Mouse (Mus musculus): Measurements from ENCODE around the gene Hist1h2br. TPM values are rescaled to one million over a fixed set of nuclear protein-coding genes. Genes with fewer than 3 reads are reported as not detected.
A peak's percentile ranks its signal among the peaks of the same experiment; 100 is the strongest.

Hist1h2br gene
- total RNA-seq (2015; ENCODE audit: low replicate concordance) (215 and 279 TPM in 2 replicates), total RNA-seq (2017; ENCODE audit: low replicate concordance) (157 and 261 TPM in 2 replicates)

DNA sequence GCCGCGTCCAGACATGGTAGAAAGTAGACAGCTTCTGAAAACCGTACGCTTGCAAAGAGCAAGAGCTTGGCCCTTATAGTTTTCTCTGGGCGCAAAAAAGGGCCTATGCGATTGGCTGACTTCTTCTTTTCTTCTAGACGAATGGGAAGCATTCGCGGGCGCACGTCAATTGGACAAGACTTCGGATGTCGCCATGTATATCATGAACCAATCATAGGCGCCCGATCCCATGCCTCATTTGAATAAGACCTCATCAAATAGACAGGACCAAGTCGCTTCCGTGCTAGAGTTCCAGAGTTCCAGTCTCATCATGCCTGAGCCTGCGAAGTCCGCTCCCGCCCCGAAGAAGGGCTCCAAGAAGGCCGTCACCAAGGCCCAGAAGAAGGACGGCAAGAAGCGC lies at the start of gene Hist1h2br, which contains the start of gene Hist1h2ap:
Gene Hist1h2br, plus strand, starts transcription at position 283 of the 400 bp plus-strand sequence.
Gene Hist1h2ap, minus strand, starts transcription at position 47 of the 400 bp plus-strand sequence.
- peak; percentile 83 for ATAC-seq (replicated peaks; ENCODE audit: low FRiP score, poor library complexity, severe bottlenecking)

- no peak for ATAC-seq (replicated peaks; ENCODE audit: low FRiP score, poor library complexity, severe bottlenecking)
Observed at GRCm38 (mm10) chr13:21784311-21784710, 49.2 kb upstream of the Hist1h2br start.

- peak; percentile 13 for ATAC-seq (replicated peaks; ENCODE audit: low FRiP score, poor library complexity, severe bottlenecking)
Observed at GRCm38 (mm10) chr13:21786189-21786898, 47.2 kb upstream of the Hist1h2br start.

DNA sequence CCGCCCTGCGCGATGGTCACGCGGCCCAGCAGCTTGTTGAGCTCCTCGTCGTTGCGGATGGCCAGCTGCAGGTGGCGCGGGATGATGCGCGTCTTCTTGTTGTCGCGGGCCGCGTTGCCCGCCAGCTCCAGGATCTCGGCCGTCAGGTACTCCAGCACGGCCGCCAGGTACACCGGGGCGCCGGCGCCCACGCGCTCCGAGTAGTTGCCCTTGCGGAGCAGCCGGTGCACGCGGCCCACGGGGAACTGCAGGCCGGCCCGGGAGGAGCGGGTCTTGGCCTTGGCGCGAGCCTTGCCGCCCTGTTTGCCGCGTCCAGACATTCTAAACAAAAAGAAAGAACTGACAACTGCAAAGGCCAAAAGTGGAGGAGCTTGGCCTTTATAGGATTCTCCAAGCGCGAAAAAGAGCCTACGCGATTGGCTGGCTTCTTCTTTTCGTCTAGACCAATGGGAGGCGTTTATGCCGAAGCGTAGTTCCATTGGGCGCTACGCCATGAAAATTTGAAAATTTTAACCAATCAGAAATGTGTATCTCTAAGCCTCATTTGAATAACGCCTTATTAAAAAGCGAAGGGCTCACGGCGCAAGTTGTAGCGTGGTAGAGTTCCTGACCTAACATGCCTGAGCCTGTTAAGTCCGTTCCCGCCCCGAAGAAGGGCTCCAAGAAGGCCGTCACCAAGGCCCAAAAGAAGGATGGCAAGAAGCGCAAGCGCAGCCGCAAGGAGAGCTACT lies 46.5 kb upstream of the Hist1h2br start, which contains the start of the genes Hist1h2an and Hist1h2bp:
Gene Hist1h2an, minus strand, starts transcription at position 320 of the 731 bp plus-strand sequence.
Gene Hist1h2bp, plus strand, starts transcription at position 563 of the 731 bp plus-strand sequence.
- peak; percentile 78 for ATAC-seq (replicated peaks; ENCODE audit: low FRiP score, poor library complexity, severe bottlenecking)

GRCm38 (mm10) chr13:21787760-21788593 lies 45.6 kb upstream of the Hist1h2br start:
- no peak for ATAC-seq (replicated peaks; ENCODE audit: low FRiP score, poor library complexity, severe bottlenecking)

GRCm38 (mm10) chr13:21789925-21790324 lies 43.6 kb upstream of the Hist1h2br start:
- no peak for ATAC-seq (replicated peaks; ENCODE audit: low FRiP score, poor library complexity, severe bottlenecking)

DNA sequence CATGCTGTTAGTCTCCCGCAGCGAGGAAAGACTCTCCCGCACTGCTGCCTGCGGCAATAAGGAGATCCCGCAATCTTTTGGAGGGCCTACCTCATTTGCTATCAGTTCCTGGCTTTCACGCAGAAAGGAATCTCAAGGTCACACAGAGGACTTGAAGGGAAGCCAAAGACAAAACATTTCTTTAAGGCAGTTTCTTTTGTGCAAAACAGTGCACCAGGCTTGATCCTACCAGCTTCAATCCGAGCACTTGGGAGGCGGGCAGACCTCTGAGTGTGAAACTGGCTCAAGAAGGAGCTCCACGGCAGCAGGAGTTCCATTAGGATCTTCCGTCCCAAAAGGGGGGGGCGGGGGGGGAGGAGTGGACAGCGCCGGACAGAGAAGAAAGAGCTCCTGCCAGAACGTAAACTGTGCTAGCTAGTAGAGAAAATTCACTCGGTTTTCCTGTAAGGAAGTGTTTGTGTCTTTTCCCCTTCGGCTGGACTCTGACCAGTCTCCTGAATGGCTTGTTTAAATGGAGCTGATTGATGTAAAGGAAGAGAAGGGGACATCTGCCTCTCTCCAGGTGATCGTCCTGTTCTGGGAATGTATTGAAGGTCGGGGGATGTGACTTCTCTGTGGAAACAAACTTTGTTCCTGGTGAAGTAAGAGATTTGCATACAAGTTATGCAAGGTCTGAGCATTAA lies 42.8 kb upstream of the Hist1h2br start:
- no peak for ATAC-seq (replicated peaks; ENCODE audit: low FRiP score, poor library complexity, severe bottlenecking)

DNA sequence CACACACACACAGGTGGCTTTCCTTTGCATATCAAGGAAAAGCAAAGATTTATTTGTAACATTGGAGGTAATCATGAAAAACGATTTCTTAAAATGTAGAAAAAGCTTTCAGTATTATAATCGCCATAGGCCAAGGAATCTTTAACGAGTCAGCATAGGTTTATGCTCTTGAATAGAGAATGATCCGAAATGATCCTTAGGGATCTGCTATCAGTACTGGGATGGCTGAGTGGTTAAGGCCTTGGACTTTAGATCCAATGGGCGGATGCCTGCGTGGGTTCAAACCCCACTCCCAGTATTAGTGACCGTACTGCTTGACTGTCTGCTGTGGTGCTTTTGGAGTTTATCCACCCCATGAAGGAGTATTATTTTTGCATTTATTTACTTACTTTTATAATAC lies 38.0 kb upstream of the Hist1h2br start:
- no peak for ATAC-seq (replicated peaks; ENCODE audit: low FRiP score, poor library complexity, severe bottlenecking)

GRCm38 (mm10) chr13:21797163-21797562 lies 36.4 kb upstream of the Hist1h2br start:
- peak; percentile 84 for ATAC-seq (replicated peaks; ENCODE audit: low FRiP score, poor library complexity, severe bottlenecking)

GRCm38 (mm10) chr13:21803058-21803457 lies 30.5 kb upstream of the Hist1h2br start:
- peak; percentile 87 for ATAC-seq (replicated peaks; ENCODE audit: low FRiP score, poor library complexity, severe bottlenecking)

GRCm38 (mm10) chr13:21810073-21810472 lies 23.5 kb upstream of the Hist1h2br start, which contains the start of the genes Hist1h2bq and Hist1h2ao:
Gene Hist1h2bq (minus strand): TSS chr13:21810197.
Gene Hist1h2ao (plus strand): TSS chr13:21810465.
- ATAC-seq (replicated peaks; ENCODE audit: low FRiP score, poor library complexity, severe bottlenecking), result peak; percentile 88

GRCm38 (mm10) chr13:21811074-21811473 lies 22.5 kb upstream of the Hist1h2br start:
- ATAC-seq (replicated peaks; ENCODE audit: low FRiP score, poor library complexity, severe bottlenecking), result peak; percentile 49

DNA sequence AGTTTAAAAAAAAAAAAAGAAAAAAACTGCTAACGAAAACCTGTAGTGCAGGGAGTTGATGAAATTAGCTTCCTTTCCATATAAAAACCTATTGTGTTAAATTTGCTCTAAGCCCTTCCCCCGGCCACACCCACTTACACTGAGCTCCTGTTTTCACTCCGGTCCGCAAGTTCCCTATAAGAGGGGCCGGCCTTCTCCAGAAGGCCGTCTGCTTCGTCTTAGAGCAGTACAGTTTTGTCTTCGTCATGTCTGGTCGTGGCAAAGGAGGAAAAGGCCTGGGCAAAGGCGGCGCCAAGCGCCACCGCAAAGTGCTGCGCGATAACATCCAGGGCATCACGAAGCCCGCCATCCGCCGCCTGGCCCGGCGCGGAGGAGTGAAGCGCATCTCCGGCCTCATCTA lies 22.0 kb upstream of the Hist1h2br start, which contains the start of gene Hist1h4m:
Gene Hist1h4m, plus strand, starts transcription at position 208 of the 400 bp plus-strand sequence.
- peak; percentile 66 for ATAC-seq (replicated peaks; ENCODE audit: low FRiP score, poor library complexity, severe bottlenecking)

DNA sequence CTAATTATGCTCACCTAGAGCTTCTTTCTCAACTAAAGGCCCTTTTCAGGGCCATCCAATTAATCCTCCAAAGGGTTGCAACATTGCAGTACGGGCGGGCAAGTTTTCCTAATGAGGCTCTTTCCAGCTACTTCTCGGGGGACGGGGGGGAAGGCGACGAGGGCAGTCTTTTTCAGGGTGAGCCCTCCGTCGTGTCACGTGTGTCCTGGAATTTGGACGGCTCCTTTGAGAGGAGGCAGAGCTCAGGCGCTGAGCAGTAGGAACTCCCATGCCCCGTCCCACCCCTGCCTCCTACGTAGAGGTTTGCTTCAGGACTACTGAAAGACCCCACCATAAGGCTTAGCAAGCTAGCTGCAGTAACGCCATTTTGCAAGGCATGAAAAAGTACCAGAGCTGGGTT lies 21.5 kb upstream of the Hist1h2br start:
- ATAC-seq (replicated peaks; ENCODE audit: low FRiP score, poor library complexity, severe bottlenecking), result peak; percentile 60

- peak; percentile 78 for ATAC-seq (replicated peaks; ENCODE audit: low FRiP score, poor library complexity, severe bottlenecking)
Observed at GRCm38 (mm10) chr13:21820082-21820890, 13.3 kb upstream of the Hist1h2br start.

DNA sequence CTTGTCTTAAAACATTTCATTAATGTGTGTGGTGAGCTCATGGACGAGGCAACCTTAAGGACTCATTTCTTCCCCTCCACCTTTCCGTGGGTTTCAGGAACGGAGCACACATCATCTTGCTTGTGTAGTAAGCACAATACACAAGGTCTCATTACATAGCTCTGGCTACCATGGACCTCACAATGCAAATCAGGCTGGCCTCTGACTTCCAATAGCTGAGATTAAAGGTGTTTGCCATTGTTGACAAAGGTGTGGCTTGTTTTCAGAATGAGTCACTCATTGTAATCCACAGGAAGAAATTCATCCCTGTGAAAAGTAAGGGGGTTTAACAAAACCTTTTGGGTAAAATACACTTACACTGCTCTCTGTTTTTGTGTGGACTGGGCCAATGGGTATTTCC lies 5.0 kb upstream of the Hist1h2br start:
- ATAC-seq (replicated peaks; ENCODE audit: low FRiP score, poor library complexity, severe bottlenecking), result no peak

DNA sequence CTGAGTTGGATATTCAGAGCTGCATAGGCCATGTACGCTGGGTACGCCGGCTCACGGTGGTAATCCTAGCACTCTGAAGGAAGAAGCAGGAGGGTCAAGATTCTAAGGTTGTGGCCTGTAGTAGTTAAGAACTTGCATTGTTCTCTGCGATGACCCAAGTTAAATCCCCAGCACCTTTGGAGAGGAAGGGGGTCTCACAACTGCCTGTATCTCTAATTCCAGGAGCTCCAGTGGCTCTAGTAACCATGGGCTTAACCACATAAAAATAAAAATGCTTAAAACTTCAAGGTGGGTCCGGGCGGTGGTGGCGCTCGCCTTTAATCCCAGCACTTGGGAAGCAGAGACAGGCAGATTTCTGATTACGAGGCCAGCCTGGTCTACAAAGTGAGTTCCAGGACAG lies 3.2 kb upstream of the Hist1h2br start:
- ATAC-seq (replicated peaks; ENCODE audit: low FRiP score, poor library complexity, severe bottlenecking), result no peak
